Mouse (Mus musculus) stomach, embryonic 15.5 days (tissue): ENCODE results near the gene Mmp24. TPM values are rescaled to one million over a fixed set of nuclear protein-coding genes. Genes with fewer than 3 reads are reported as not detected.

Experiments
- ATAC-seq: fragments of 200-750 bp; cut with Nextera tagmentation; 2 replicates; pipeline ENCODE4 v1.8.0; 2017; ENCODE audit warnings: low read depth, moderate number of reproducible peaks, moderate TSS enrichment; ENCODE audit not compliant: insufficient read depth, low FRiP score
- H3K27ac ChIP-seq: fragments of 300-500 bp; sonication (generic); 2 replicates; pipeline ENCODE4 v1.5.1; 2015; ENCODE audit warnings: mild to moderate bottlenecking, inconsistent platforms
- H3K27me3 ChIP-seq: fragments of 300-500 bp; sonication (generic); replicated peaks from 2 replicates; pipeline ENCODE4 v1.6.1; 2015; ENCODE audit warnings: inconsistent platforms
- H3K36me3 ChIP-seq: fragments of 300-500 bp; sonication (generic); 2 replicates; pipeline ENCODE4 v1.6.1; 2015; ENCODE audit warnings: inconsistent platforms
- H3K4me1 ChIP-seq: fragments of 300-500 bp; sonication (generic); 2 replicates; pipeline ENCODE4 v1.6.1; 2015; ENCODE audit warnings: inconsistent platforms
- H3K4me2 ChIP-seq: fragments of 300-500 bp; sonication (generic); 2 replicates; pipeline ENCODE4 v1.6.1; 2015; ENCODE audit warnings: mild to moderate bottlenecking, inconsistent platforms
- H3K4me3 ChIP-seq: fragments of 300-500 bp; sonication (generic); replicated peaks from 2 replicates; pipeline ENCODE4 v1.5.1; 2015; ENCODE audit warnings: inconsistent platforms
- H3K9ac ChIP-seq: fragments of 300-500 bp; sonication (generic); 2 replicates; pipeline ENCODE4 v1.6.1; 2015; ENCODE audit warnings: inconsistent platforms
- H3K9me3 ChIP-seq: fragments of 300-500 bp; sonication (generic); 2 replicates; pipeline ENCODE4 v1.6.1; 2016; ENCODE audit warnings: inconsistent platforms
- WGBS: fragments of 180-500 bp; shearing (Covaris S2); methylation state at CpG from one replicate; pipeline ENCODE4 v1.1.7; 2015; 5-methylcytosine and 5-hydroxymethylcytosine counted together
- polyA plus RNA-seq: library from polyadenylated mRNA; unstranded; fragments of >200 nt; fragmentation: Nextera tagmentation; extraction: Ambion mirVana; gene quantifications from 2 replicates; pipeline ENCODE4 v1.2.1, GENCODE M21; 2015

The Mmp24 gene
- polyA plus RNA-seq, 1 experiment from 2014 or later, result 0.32 TPM

DNA sequence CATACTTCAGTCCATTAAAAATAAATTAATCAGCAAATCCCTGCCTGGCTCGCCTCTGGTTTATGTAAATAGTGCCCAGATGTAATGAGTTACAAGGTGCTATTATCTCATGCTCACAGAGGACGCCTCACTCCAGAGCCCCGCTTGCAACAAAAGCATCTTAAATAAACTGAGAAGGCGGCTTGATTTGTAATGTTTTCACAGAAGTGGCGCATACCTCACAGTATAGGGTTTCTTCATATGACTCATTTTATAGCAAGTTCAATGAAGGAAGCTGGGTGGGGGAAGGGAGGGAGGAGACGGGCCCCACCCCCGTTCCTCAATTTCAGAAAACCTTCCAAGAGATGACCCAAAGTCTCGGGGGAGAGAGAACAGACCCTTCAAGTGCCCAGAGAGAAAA is 71.8 kb downstream of the Mmp24 start:
- no peak for ATAC-seq
- no peak overlapping the region for H3K27ac ChIP-seq
- no peaks in the 10 kb centered on the region for H3K9me3 ChIP-seq
- H3K36me3 ChIP-seq, result peaks cover 33% of the 10 kb centered on the region
- no peaks in the 10 kb centered on the region for H3K4me1 ChIP-seq
- no peaks in the 10 kb centered on the region for H3K27me3 ChIP-seq
- no peak overlapping the region for H3K4me2 ChIP-seq
- 56% methylated on average over 8 of the region's 8 CpGs for WGBS
- no peak overlapping the region for H3K4me3 ChIP-seq
- H3K9ac ChIP-seq, result no peak overlapping the region

DNA sequence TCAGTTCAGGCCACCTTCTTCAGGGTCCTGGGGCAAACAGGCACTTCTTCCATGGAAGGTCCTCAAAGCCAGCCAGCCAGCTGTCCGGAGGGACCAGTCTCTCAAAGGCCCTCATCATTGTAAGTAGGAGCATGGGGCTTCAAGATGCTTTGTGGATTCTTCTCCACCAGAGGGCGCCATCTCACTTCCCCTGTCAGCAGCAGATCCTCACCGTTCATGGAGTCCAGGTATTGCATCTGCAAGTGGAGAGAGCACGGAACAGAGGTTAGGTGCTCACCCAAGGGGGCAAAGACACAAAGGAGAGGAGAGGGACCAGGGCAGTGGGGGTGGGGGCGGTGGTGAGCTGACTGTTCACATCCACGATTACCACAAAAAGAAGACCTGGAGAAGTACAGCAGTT is 73.1 kb downstream of the Mmp24 start:
- peaks cover 33% of the 10 kb centered on the region for H3K36me3 ChIP-seq
- no peak for ATAC-seq
- 29% methylated on average over 6 of the region's 6 CpGs for WGBS

DNA sequence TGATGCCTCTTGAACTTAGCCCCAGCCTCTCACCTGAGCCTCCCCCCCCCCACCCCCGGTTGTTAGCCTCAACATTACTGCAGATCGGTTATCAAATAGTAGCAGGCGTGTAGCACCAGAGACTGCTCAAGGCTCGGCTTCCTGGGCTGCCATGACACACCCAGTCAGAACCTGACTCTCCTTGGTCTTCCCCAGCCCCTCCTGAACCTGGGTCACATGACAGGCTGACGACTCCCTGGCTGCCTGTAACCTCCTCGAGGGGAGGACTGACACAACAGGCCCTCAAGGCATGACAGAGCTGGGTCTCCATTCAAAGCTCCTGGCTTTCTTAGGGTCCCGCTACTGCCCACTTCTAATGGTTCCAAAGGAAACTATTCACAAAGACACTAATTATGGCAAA is 74.3 kb downstream of the Mmp24 start:
- Histone ChIP-seq H3K4me1 (no peaks in the 10 kb centered on the region), H3K4me3 (no peak overlapping the region), H3K27ac (no peak overlapping the region), H3K36me3 (peaks cover 33% of the 10 kb centered on the region), H3K4me2 (no peak overlapping the region), H3K27me3 (no peaks in the 10 kb centered on the region), H3K9ac (no peak overlapping the region), H3K9me3 (no peaks in the 10 kb centered on the region)
- no peak for ATAC-seq
- 57% methylated on average over 7 of the region's 7 CpGs for WGBS

More for the DNA sequence above, 73.1 kb downstream of the Mmp24 start:
- Histone ChIP-seq H3K27ac (no peak overlapping the region), H3K4me3 (no peak overlapping the region), H3K9me3 (no peaks in the 10 kb centered on the region), H3K4me2 (no peak overlapping the region), H3K4me1 (no peaks in the 10 kb centered on the region), H3K27me3 (no peaks in the 10 kb centered on the region), H3K9ac (no peak overlapping the region)

DNA sequence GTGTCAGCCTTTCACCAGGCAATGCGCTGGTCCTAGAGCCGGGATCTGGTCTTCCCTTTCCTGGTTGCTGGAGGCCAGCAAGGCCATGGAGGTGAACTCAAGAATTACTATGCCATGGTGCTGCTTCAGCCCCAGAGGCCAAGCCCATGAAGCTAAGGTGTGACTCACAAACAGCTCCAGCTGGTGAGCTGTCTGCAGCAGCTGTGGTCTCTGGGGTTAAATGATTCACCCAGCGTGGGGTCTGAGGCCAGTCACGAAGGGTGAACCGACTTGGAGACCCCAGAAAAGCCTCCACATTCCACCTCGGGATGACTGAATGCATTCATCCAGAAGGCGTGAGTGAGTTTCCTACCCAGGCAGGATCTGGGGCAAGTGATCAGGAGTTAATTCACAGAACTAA is 75.0 kb downstream of the Mmp24 start:
- Histone ChIP-seq H3K9ac (no peak overlapping the region), H3K27me3 (no peaks in the 10 kb centered on the region), H3K9me3 (no peaks in the 10 kb centered on the region), H3K4me1 (no peaks in the 10 kb centered on the region), H3K36me3 (peaks cover 32% of the 10 kb centered on the region), H3K4me2 (no peak overlapping the region), H3K27ac (no peak overlapping the region), H3K4me3 (no peak overlapping the region)
- 81% methylated on average over 7 of the region's 7 CpGs for whole genome bisulfite sequencing
- ATAC-seq, result no peak

DNA sequence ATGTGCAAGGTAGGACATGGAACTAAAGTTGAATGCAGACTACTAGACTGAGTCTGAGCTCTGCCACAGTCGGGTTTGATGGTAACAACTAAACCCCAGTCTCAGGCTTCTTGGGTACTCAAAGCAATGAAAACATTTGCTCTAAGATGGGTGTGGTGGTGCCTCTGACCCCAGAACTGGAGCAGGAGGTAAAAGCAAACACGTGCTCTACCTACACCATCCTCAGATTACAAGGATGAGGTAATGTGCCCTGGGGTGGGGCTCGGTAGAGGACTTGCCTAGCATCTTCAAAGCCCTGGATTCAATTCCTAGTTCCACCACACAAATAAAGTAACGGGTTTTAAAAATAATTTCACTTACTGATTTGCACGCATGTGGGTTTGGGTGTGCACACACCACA is 77.4 kb downstream of the Mmp24 start:
- Histone ChIP-seq H3K4me1 (no peaks in the 10 kb centered on the region), H3K9ac (no peak overlapping the region), H3K27ac (no peak overlapping the region), H3K9me3 (no peaks in the 10 kb centered on the region), H3K4me3 (no peak overlapping the region), H3K27me3 (no peaks in the 10 kb centered on the region), H3K4me2 (no peak overlapping the region), H3K36me3 (peaks cover 23% of the 10 kb centered on the region; the same call in 1 of the 2 replicates)
- peak; percentile 65; the same call in 1 of the 2 replicates for ATAC-seq
- 76% methylated on average over 5 of the region's 5 CpGs for WGBS

DNA sequence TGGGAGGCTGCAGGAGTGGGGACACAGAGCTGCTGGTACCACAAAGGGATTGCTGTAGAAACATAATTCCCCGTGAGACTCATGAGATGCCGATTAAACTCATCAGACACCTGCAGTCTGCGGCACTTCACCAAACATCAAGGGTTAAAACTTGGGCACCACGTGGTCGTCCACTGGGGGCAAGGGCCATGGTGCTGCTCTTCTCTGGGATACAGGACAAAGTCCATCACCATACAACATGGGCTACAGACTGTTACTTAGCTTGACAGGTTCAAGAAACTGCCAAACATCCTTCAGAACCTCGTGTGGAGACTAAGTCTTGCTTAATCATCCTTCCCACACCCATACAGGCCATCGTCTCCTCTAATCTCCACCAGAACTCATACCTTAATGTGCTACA is 85.0 kb downstream of the Mmp24 start:
- Histone ChIP-seq H3K9ac (no peak overlapping the region), H3K27ac (no peak overlapping the region), H3K27me3 (no peaks in the 10 kb centered on the region), H3K4me2 (no peak overlapping the region), H3K9me3 (no peaks in the 10 kb centered on the region), H3K4me3 (no peak overlapping the region), H3K4me1 (no peaks in the 10 kb centered on the region), H3K36me3 (0 out of 2 replicates have a peak, but pooled peaks cover 5% of the 10 kb centered on the region)
- no peak for ATAC-seq
- WGBS, result 77% methylated on average over 7 of the region's 7 CpGs

DNA sequence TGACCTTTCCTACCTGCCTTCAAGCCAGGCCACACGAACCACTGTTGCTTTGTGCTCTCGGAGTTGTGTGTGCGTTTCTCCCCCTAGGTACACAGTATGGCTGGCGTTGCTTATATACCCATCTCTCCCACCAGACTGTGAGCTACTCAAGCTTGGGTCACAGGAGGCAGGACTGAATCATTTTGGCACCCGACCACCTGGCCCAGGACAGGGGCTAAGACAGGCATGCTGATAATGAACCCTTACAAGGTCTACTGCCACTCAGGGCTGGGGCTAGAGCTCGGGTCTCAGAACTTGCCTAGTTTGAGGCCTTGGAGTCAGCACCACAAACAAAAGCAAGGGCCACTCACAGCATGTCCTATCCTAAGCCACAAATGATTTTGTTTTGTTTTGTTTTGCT is 86.4 kb downstream of the Mmp24 start:
- Histone ChIP-seq H3K9ac (no peak overlapping the region), H3K27ac (no peak overlapping the region), H3K9me3 (no peaks in the 10 kb centered on the region), H3K4me1 (no peaks in the 10 kb centered on the region), H3K4me2 (no peak overlapping the region), H3K27me3 (no peaks in the 10 kb centered on the region), H3K4me3 (no peak overlapping the region), H3K36me3 (no peaks in the 10 kb centered on the region)
- no peak for ATAC-seq
- whole genome bisulfite sequencing, result 85% methylated on average over 6 of the region's 6 CpGs

DNA sequence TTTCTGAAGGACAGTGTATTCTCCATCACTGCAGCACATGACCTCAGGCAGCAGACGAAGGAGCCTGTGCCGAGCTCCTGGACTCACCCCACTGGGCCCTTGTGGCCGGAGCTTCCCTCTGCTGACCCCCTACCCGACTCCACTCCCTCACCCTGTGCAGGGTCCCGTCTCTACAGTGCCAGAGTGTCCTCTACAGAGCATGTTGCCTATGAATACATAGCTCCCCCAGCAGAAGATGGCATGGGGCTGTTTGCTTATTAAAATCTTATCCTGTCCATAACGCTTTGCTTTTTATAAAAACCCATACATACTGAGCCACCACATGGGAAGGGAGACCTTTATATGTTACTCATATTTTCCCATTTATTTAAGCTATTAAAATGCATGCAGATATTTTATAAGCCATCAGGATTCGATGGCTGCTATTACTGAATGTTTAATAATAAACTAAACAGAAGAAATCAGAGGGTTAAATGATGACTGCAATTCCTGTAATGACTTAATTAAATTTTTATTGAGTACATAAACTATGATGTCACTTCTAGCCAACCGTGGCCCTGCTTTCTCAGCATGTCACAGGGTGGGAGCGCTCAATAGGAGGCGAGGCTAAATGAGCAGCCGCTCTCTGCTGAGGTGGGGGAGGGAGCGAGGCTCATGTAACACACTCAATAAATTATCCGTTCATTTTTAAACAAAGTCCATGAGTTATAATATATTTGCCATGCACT is 87.6 kb downstream of the Mmp24 start:
- no peak for ATAC-seq
- Histone ChIP-seq H3K27ac (no peak overlapping the region), H3K27me3 (no peaks in the 10 kb centered on the region), H3K4me2 (no peak overlapping the region), H3K9me3 (no peaks in the 10 kb centered on the region), H3K4me1 (no peaks in the 10 kb centered on the region), H3K9ac (no peak overlapping the region), H3K4me3 (no peak overlapping the region), H3K36me3 (no peaks in the 10 kb centered on the region)
- WGBS, result 56% methylated on average over 13 of the region's 13 CpGs

DNA sequence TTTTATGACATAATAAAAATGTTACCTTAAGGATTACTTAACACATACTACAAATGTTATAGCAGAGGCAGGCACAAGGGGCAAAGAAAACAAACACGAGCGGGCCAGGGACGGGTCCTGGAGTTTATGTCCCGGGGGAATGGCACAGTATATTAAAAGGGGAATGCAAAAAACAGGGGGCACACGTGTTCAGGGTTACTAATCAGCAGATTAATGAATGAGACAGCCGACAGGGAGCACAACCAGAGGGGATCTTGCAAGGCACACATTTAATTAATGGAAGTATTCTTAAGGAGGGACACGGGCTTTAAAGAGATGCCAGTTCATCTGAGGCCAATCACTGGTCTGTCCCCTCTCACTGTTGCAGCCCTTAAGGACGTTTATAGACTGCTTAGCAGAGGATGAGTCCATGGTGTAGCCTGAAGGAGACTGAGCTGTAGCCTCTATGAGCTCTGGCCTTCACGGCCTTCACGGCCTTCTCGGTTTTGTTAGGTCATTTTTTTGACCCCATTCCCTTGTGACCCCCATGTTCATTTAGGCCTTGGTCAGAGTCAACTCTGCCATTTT is 88.2 kb downstream of the Mmp24 start:
- Histone ChIP-seq H3K4me1 (no peaks in the 10 kb centered on the region), H3K9ac (no peak overlapping the region), H3K4me3 (no peak overlapping the region), H3K9me3 (no peaks in the 10 kb centered on the region), H3K4me2 (no peak overlapping the region), H3K27me3 (no peaks in the 10 kb centered on the region), H3K36me3 (peaks cover 2% of the 10 kb centered on the region; the same call in 1 of the 2 replicates), H3K27ac (no peak overlapping the region)
- 52% methylated on average over 11 of the region's 11 CpGs for WGBS
- no peak for ATAC-seq

Other genes with a start within 250 kb of the Mmp24 start
- 43.4 and 43.9 TPM in 2 replicates for gene Gss, start 182.5 kb upstream of the Mmp24 start, polyA plus RNA-seq
- 0.71 and 0.86 TPM in 2 replicates for gene Myh7b, start 164.1 kb upstream of the Mmp24 start, polyA plus RNA-seq
- 115 and 126 TPM in 2 replicates for gene Trpc4ap, start 83.0 kb upstream of the Mmp24 start, polyA plus RNA-seq
- gene Edem2, start 45.9 kb upstream of the Mmp24 start, polyA plus RNA-seq, result 103 and 133 TPM in 2 replicates
- not detected in 2 replicates for gene Gm17581, start 39.5 kb upstream of the Mmp24 start, polyA plus RNA-seq
- gene Procr, start 24.2 kb upstream of the Mmp24 start, polyA plus RNA-seq, result 18.3 and 18.9 TPM in 2 replicates
- 20.8 and 23.9 TPM in 2 replicates for gene BC029722, start 44.1 kb downstream of the Mmp24 start, polyA plus RNA-seq
- 212 and 227 TPM in 2 replicates for gene Eif6, start 51.6 kb downstream of the Mmp24 start, polyA plus RNA-seq
- 2.4 and 2.8 TPM in 2 replicates for gene Fam83c, start 59.5 kb downstream of the Mmp24 start, polyA plus RNA-seq
- 64.5 and 72.0 TPM in 2 replicates for gene Uqcc1, start 155.0 kb downstream of the Mmp24 start, polyA plus RNA-seq
- gene Gm15557, start 165.4 kb downstream of the Mmp24 start, polyA plus RNA-seq, result not detected in 2 replicates
- 0.67 and 0.69 TPM in 2 replicates for gene Gdf5, start 170.0 kb downstream of the Mmp24 start, polyA plus RNA-seq
- 21.3 and 22.8 TPM in 2 replicates for gene Cep250, start 181.1 kb downstream of the Mmp24 start, polyA plus RNA-seq
- 1.3 and 1.4 TPM in 2 replicates for gene 6430550D23Rik, start 232.6 kb downstream of the Mmp24 start, polyA plus RNA-seq
- 206 and 222 TPM in 2 replicates for gene Ergic3, start 232.7 kb downstream of the Mmp24 start, polyA plus RNA-seq